Mouse (Mus musculus): ENCODE results near the gene Caln1. TPM values are rescaled to one million over a fixed set of nuclear protein-coding genes. Genes with fewer than 3 reads are reported as not detected.

The Caln1 gene
- polyA plus RNA-seq, 1 experiment: not detected

DNA sequence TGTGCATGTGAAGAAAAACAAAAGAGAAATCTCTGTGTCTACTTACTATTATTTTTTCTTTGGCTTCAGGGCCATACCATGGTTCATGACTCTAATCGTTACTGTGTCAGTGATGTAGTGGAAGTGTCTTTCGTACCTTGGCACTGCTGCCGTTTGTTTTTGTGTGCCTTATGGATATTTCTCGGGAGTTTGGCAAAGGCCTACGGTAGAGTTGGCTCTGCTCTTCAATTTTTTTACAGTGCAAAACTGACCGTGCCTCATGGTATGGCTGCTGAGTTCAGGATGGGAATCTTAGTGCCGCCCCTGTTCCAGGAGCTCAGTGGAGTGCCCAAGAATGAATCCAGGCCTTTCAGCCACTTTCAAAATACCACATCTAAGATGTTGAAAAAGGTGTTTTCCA lies 123.0 kb downstream of the Caln1 start:
- no peak for DNase-seq
- TF ChIP-seq POLR2A (IDR thresholded peaks at IDR 0.05; ENCODE audit: borderline replicate concordance, extremely low read depth, low read depth, low read length) (no peak), CTCF (IDR thresholded peaks at IDR 0.05; ENCODE audit: insufficient read depth, low read length) (no peak)
- 78% methylated on average over 7 of the region's 7 CpGs for WGBS
- H3K4me1 ChIP-seq (ENCODE audit: control insufficient read depth, insufficient read depth, low read length): no peaks in the 10 kb centered on the region
- no peak overlapping the region for H3K4me3 ChIP-seq (replicated peaks; ENCODE audit: extremely low read depth, low read depth, low read length)

DNA sequence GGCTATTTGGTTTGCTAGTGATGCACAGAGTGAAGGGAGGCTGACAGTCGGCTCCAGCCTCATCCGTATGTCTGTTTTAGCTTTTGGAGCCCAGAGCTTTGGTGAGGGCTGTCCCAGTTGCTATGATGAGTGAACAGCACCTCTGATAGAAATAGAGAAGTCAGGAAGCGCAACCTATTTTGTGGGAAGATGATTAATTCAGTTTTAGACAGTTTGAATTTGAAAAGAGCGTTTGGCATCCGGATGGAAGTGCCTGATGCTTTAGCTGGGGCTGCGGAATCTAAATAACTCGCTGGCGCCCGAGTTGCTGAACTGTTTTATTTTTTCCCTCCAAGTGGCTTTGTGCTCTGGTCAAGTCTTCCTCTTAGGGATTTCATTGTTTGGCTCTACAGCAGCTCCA lies 133.3 kb downstream of the Caln1 start:
- Histone ChIP-seq H3K4me1 (ENCODE audit: control insufficient read depth, insufficient read depth, low read length) (no peaks in the 10 kb centered on the region), H3K4me3 (replicated peaks; ENCODE audit: extremely low read depth, low read depth, low read length) (no peak overlapping the region)
- no peak for DNase-seq
- 71% methylated on average over 9 of the region's 9 CpGs for WGBS
- TF ChIP-seq POLR2A (IDR thresholded peaks at IDR 0.05; ENCODE audit: borderline replicate concordance, extremely low read depth, low read depth, low read length) (no peak), CTCF (IDR thresholded peaks at IDR 0.05; ENCODE audit: insufficient read depth, low read length) (no peak)

DNA sequence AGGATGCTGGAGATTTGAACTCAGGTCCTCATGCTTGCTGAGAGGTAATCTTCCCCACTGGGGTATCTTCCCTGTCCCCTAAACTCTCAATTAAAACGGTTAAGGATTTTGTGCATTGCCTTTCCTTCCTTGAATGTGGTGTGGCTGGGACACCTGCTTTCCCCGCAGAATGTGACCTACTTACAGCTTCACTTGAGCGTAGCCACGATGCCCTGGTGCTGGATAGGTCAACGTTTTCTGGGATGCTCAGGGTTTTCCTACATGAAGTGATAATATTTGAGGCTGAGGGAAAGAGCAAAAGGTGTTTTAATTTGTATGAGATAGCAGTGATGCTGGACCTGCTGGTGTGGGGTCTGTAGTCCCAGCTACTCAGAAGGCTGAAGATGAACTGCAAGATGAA lies 135.6 kb downstream of the Caln1 start:
- no peak for DNase-seq
- Histone ChIP-seq H3K4me3 (replicated peaks; ENCODE audit: extremely low read depth, low read depth, low read length) (no peak overlapping the region), H3K4me1 (ENCODE audit: control insufficient read depth, insufficient read depth, low read length) (no peaks in the 10 kb centered on the region)
- no peak for TF ChIP-seq CTCF (IDR thresholded peaks at IDR 0.05; ENCODE audit: insufficient read depth, low read length)
- TF ChIP-seq POLR2A (IDR thresholded peaks at IDR 0.05; ENCODE audit: borderline replicate concordance, extremely low read depth, low read depth, low read length): no peak
- 79% methylated on average over 5 of the region's 5 CpGs for WGBS

DNA sequence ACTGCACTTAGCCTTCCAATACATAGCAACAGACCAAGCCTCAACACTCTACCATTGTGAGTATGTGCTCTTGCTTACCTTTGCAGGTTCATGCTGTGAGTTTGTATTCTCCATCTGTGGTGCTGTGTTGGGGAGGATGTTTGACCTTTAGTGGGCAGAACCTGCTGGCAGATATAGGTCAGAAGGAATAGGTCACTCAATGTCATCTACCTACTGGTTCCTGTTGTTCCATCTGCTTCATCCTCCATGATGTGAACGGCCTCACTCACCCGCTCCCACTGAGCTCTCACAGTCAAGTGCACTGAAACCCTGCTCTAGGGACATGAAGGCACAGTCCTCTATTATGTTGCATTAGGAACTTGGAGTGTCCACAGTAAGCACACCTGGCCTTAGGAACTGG lies 141.3 kb downstream of the Caln1 start:
- Histone ChIP-seq H3K4me3 (replicated peaks; ENCODE audit: extremely low read depth, low read depth, low read length) (no peak overlapping the region), H3K4me1 (ENCODE audit: control insufficient read depth, insufficient read depth, low read length) (no peaks in the 10 kb centered on the region)
- TF ChIP-seq POLR2A (IDR thresholded peaks at IDR 0.05; ENCODE audit: borderline replicate concordance, extremely low read depth, low read depth, low read length) (no peak), CTCF (IDR thresholded peaks at IDR 0.05; ENCODE audit: insufficient read depth, low read length) (no peak)
- WGBS: 91% methylated on average over 2 of the region's 2 CpGs
- DNase-seq: no peak

- no peak overlapping the region for H3K4me3 ChIP-seq (replicated peaks; ENCODE audit: extremely low read depth, low read depth, low read length)
- DNase-seq: no peak
- WGBS: 80% methylated on average over 6 of the region's 6 CpGs
- no peaks in the 10 kb centered on the region for H3K4me1 ChIP-seq (ENCODE audit: control insufficient read depth, insufficient read depth, low read length)
- no peak for TF ChIP-seq POLR2A (IDR thresholded peaks at IDR 0.05; ENCODE audit: borderline replicate concordance, extremely low read depth, low read depth, low read length)
- TF ChIP-seq CTCF (IDR thresholded peaks at IDR 0.05; ENCODE audit: insufficient read depth, low read length): no peak
These were observed 146.1 kb downstream of the Caln1 start for GRCm38 (mm10) chr5:130515395-130515794.

GRCm38 (mm10) chr5:130520527-130520926 lies 151.3 kb downstream of the Caln1 start:
- Histone ChIP-seq H3K4me3 (replicated peaks; ENCODE audit: extremely low read depth, low read depth, low read length) (no peak overlapping the region), H3K4me1 (ENCODE audit: control insufficient read depth, insufficient read depth, low read length) (no peaks in the 10 kb centered on the region)
- TF ChIP-seq POLR2A (IDR thresholded peaks at IDR 0.05; ENCODE audit: borderline replicate concordance, extremely low read depth, low read depth, low read length): no peak
- TF ChIP-seq CTCF (IDR thresholded peaks at IDR 0.05; ENCODE audit: insufficient read depth, low read length): no peak
- DNase-seq: no peak
- WGBS: 61% methylated on average over 2 of the region's 2 CpGs

- no peak for DNase-seq
- WGBS: 82% methylated on average over 2 of the region's 2 CpGs
- TF ChIP-seq POLR2A (IDR thresholded peaks at IDR 0.05; ENCODE audit: borderline replicate concordance, extremely low read depth, low read depth, low read length): no peak
- no peak for TF ChIP-seq CTCF (IDR thresholded peaks at IDR 0.05; ENCODE audit: insufficient read depth, low read length)
- no peaks in the 10 kb centered on the region for H3K4me1 ChIP-seq (ENCODE audit: control insufficient read depth, insufficient read depth, low read length)
- no peak overlapping the region for H3K4me3 ChIP-seq (replicated peaks; ENCODE audit: extremely low read depth, low read depth, low read length)
These were observed 158.2 kb downstream of the Caln1 start for GRCm38 (mm10) chr5:130527416-130527815.

DNA sequence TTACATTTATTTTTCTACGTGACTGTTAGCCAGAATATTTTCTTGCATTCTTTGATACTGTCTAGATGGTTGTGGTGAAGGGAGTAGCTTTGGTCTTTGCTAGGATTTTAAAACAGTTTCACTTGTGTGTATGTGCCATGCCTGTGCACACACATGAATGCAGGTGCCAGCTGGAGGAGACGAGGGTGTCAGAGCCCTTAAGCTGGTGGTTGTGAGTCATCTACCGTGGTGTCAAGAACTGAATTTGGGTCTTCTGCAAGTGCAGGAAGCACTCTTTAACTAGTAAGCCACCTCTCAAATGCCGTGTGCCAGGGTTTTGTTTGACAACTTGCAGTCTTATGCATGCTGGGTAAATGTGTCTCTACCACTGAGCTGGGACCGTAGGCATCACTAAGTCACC lies 178.2 kb downstream of the Caln1 start:
- TF ChIP-seq CTCF (IDR thresholded peaks at IDR 0.05; ENCODE audit: insufficient read depth, low read length): no peak
- no peak for TF ChIP-seq POLR2A (IDR thresholded peaks at IDR 0.05; ENCODE audit: borderline replicate concordance, extremely low read depth, low read depth, low read length)
- no peak for DNase-seq
- H3K4me3 ChIP-seq (replicated peaks; ENCODE audit: extremely low read depth, low read depth, low read length): no peak overlapping the region
- WGBS: 74% methylated on average over 5 of the region's 5 CpGs
- no peaks in the 10 kb centered on the region for H3K4me1 ChIP-seq (ENCODE audit: control insufficient read depth, insufficient read depth, low read length)

DNA sequence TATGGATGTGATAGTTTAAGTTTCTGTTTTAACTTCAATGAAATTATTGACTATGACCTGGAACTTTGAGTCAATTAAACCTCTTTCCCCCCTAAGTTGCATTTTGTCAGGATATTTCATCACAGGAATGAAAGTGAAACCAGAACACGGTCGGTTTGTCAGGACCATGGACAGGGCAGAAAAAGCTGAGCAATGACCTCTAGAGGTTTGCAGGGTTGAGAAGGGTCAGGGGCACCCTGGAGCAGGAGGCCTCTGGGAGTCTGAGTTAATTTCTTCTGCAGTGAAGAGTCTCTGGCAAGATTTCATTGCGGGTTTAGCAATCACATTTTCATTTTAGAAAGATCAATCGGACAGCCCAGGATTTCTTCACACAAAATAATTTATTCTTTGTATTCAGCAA lies 184.7 kb downstream of the Caln1 start:
- WGBS: 58% methylated on average over 4 of the region's 4 CpGs
- H3K4me1 ChIP-seq (ENCODE audit: control insufficient read depth, insufficient read depth, low read length): no peaks in the 10 kb centered on the region
- DNase-seq: no peak
- TF ChIP-seq CTCF (IDR thresholded peaks at IDR 0.05; ENCODE audit: insufficient read depth, low read length) (no peak), POLR2A (IDR thresholded peaks at IDR 0.05; ENCODE audit: borderline replicate concordance, extremely low read depth, low read depth, low read length) (no peak)
- H3K4me3 ChIP-seq (replicated peaks; ENCODE audit: extremely low read depth, low read depth, low read length): no peak overlapping the region

GRCm38 (mm10) chr5:130563146-130563545 lies 193.9 kb downstream of the Caln1 start:
- no peak overlapping the region for H3K4me3 ChIP-seq (replicated peaks; ENCODE audit: extremely low read depth, low read depth, low read length)
- TF ChIP-seq POLR2A (IDR thresholded peaks at IDR 0.05; ENCODE audit: borderline replicate concordance, extremely low read depth, low read depth, low read length) (no peak), CTCF (IDR thresholded peaks at IDR 0.05; ENCODE audit: insufficient read depth, low read length) (no peak)
- no peak for DNase-seq
- no peaks in the 10 kb centered on the region for H3K4me1 ChIP-seq (ENCODE audit: control insufficient read depth, insufficient read depth, low read length)
- 33% methylated on average over 3 of the region's 3 CpGs for WGBS

All from lung, adult 2 months (tissue).